Mouse (Mus musculus) left cerebral cortex, postnatal 14 days (tissue): ENCODE measurements around the gene Calcoco2. TPM values are rescaled to one million over a fixed set of nuclear protein-coding genes. Genes with fewer than 3 reads are reported as not detected.

Experiments
- DNase-seq, 2 experiments: peaks; one replicate each; pipeline ENCODE4 v3.0.0; 2021 to 2022; ENCODE audit warnings: low spot score in 2 of 2, mixed read lengths in 1 of 2
- intact Hi-C: fragments of 180-260 bp; cut with DNase I; formaldehyde crosslinking; loops from one replicate; pipeline ENCODE4 v1.15.1; 2025
- total RNA-seq, 2 experiments: library from RNA; stranded (reverse); gene quantifications; 2 replicates each; pipeline ENCODE4 v1.2.3; 2021

Calcoco2 gene
- total RNA-seq, 2 experiments from 2014 or later = not detected

- intact Hi-C loops = loop anchor here (5.0 kb wide), 1 partner anchor 36 kb away; no protein-coding TSS in a partner anchor
- no peak for DNase-seq
These were observed 20.7 kb downstream of the Calcoco2 start for GRCm38 (mm10) chr11:96091073-96091472.

GRCm38 (mm10) chr11:96087981-96088380, 23.8 kb downstream of the Calcoco2 start:
- intact Hi-C loops = no loop called here

GRCm38 (mm10) chr11:96082682-96083081, 29.1 kb downstream of the Calcoco2 start:
- intact Hi-C loops = no loop called here
- DNase-seq = no peak

More at GRCm38 (mm10) chr11:96087981-96088380, 23.8 kb downstream of the Calcoco2 start:
- DNase-seq = no peak

- intact Hi-C loops = no loop called here
- no peak for DNase-seq
These were observed 31.0 kb downstream of the Calcoco2 start for GRCm38 (mm10) chr11:96080736-96081135.

GRCm38 (mm10) chr11:96076221-96077105, 35.3 kb downstream of the Calcoco2 start:
- intact Hi-C loops = no loop called here
- DNase-seq = no peak

- intact Hi-C loops = loop anchor here (1.0 kb wide), 1 partner anchor 10 kb away; the partner anchor contains the start of gene Ube2z
- peak; percentile 99 to 100 for DNase-seq
These were observed 36.1 kb downstream of the Calcoco2 start, which contains the start of gene Atp5g1 for GRCm38 (mm10) chr11:96075509-96076220. Atp5g1 (minus strand) TSS chr11:96075670.

- intact Hi-C loops = loop anchor here (1.0 kb wide), 1 partner anchor 10 kb away; the partner anchor contains the start of gene Ube2z
- peak; percentile 18 to 27 for DNase-seq
These were observed 36.6 kb downstream of the Calcoco2 start for GRCm38 (mm10) chr11:96075177-96075508.

- intact Hi-C loops = loop anchor here (1.0 kb wide), 1 partner anchor 9 kb away; the partner anchor contains the start of gene Ube2z
- DNase-seq = peak; percentile 20 to 64
These were observed 37.2 kb downstream of the Calcoco2 start for GRCm38 (mm10) chr11:96074351-96075176.

GRCm38 (mm10) chr11:96073295-96073993, 38.3 kb downstream of the Calcoco2 start:
- DNase-seq = no peak
- intact Hi-C loops = no loop called here

- intact Hi-C loops = no loop called here
- no peak for DNase-seq
These were observed 40.8 kb downstream of the Calcoco2 start for GRCm38 (mm10) chr11:96071013-96071412.

- no peak for DNase-seq
- intact Hi-C loops = no loop called here
These were observed 41.4 kb downstream of the Calcoco2 start for GRCm38 (mm10) chr11:96070353-96070752.

- intact Hi-C loops = no loop called here
- DNase-seq = no peak
These were observed 43.5 kb downstream of the Calcoco2 start for GRCm38 (mm10) chr11:96068231-96068630.

- intact Hi-C loops = loop anchor here (1.0 kb wide), 1 partner anchor 10 kb away; the partner anchor contains the start of gene Atp5g1
- peak; percentile 96 to 97 for DNase-seq
These were observed 46.4 kb downstream of the Calcoco2 start, which contains the start of gene Ube2z for GRCm38 (mm10) chr11:96065215-96065911. Ube2z (minus strand) TSS chr11:96065388.

- no peak for DNase-seq
- intact Hi-C loops = loop anchor here (1.0 kb wide), 1 partner anchor 11 kb away; the partner anchor contains the start of gene Atp5g1
These were observed 47.1 kb downstream of the Calcoco2 start for GRCm38 (mm10) chr11:96064521-96065214.

GRCm38 (mm10) chr11:96058309-96058708, 53.5 kb downstream of the Calcoco2 start:
- intact Hi-C loops = no loop called here
- no peak for DNase-seq

- no peak for DNase-seq
- intact Hi-C loops = no loop called here
These were observed 60.9 kb downstream of the Calcoco2 start for GRCm38 (mm10) chr11:96050854-96051253.

- intact Hi-C loops = no loop called here
- DNase-seq = no peak
These were observed 61.8 kb downstream of the Calcoco2 start for GRCm38 (mm10) chr11:96049939-96050338.
